Mouse (Mus musculus) small intestine, adult 2 months (tissue): Measurements from ENCODE around the gene Cd59b.

Source experiments
- CTCF ChIP-seq: fragments of 200-500 bp; IDR thresholded peaks from 2 replicates; pipeline ENCODE4 v1.5.1; 2012; ENCODE audit warnings: low read depth, mild to moderate bottlenecking, control low read depth, inconsistent platforms, low read length, moderate library complexity, mixed read lengths; ENCODE audit not compliant: insufficient replicate concordance, insufficient read length; ENCODE audit errors: extremely low read depth
- POLR2A ChIP-seq: fragments of 200-500 bp; IDR thresholded peaks from 2 replicates; pipeline ENCODE4 v1.6.1; 2012; ENCODE audit warnings: low read depth, mild to moderate bottlenecking, control low read depth, inconsistent platforms, low read length, moderate library complexity

GRCm38 (mm10) chr2:104034832-104035472 lies 34.7 kb upstream of the Cd59b start:
- TF ChIP-seq CTCF = no peak
- no peak for TF ChIP-seq POLR2A
